Mouse (Mus musculus): ENCODE measurements around the gene Cpt1c. TPM values are rescaled to one million over a fixed set of nuclear protein-coding genes. Genes with fewer than 3 reads are reported as not detected.
"Not testable (repeated sequence)": the region's sequence is repeated elsewhere in the genome, so short reads cannot be mapped to it uniquely, and the experiment has no call there.

Gene Cpt1c
- 10 to 100 TPM; 89.3 to 95.9 TPM for total RNA-seq (2021)

GRCm38 (mm10) chr7:44974383-44975116 lies at the start of gene Cpt1c:
TSS of gene Cpt1c (minus strand) at chr7:44974851.
- DNase-seq (ENCODE audit: low spot score in 2 of 2) = peak; percentile 84 to 94
- intact Hi-C loops (cut with DNase I) = no loop called here

DNA sequence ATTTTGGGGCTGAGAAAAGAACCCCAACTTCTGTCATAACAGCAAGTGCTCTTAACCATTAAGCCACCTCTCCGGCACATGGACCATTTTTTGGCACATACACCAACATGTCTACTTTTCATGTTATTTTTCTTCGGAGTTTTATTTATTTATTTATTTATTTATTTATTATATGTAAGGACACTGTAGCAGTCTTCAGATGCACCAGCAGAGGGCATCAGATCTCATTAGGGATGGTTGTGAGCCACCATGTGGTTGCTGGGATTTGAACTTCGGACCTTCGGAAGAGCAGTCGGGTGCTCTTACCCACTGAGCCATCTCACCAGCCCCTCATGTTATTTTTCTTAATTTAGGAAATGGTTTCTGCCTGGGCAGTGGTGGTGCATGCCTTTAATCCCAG lies 49.1 kb upstream of the Cpt1c start:
- DNase-seq (ENCODE audit: low spot score in 2 of 2); intact Hi-C loops (cut with DNase I): not testable (repeated sequence)

DNA sequence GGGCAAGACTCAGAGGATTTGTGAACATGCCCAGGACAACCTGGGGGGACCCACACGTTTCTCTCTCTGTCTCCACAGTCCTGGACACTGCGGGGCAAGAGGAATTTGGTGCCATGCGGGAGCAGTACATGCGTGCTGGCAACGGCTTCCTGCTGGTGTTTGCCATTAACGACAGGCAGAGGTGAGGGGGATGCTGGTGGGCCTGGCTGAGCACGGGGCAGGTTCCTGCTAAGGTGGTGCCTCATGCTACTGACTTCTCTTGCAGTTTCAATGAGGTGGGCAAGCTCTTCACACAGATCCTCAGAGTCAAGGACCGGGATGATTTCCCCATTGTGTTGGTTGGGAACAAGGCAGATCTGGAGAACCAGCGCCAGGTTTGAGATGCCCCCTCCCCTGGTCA lies 45.6 kb upstream of the Cpt1c start:
- intact Hi-C loops (cut with DNase I) = loop anchor here (2.0 kb wide), 1 partner anchor 15 kb away; no protein-coding TSS in a partner anchor

DNA sequence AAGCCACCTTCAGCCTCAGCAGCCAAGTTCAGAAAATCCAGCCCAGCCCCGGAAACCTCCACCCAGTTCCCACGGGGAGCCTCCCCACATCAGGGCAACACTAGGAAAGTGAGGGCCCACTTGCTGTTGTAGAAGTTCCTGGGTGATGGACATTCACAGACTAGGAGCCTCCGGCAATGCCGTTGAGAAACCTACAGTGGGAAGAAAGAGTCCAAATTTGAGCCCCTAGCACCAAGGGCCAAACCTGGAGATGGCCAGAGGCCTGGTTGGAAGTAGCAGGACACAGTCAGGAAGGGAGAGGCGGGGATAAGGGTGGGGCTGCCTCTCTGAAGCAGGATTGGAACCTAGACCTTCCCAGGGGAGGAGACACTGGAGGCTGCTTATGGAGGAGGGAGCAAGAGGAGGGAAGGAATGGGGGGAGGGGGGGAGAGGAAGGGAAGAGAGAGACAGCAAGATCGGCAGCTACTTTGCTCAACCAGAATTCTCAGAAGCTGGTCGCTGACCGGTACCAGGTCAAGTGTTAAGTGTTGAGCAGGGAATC lies 44.5 kb upstream of the Cpt1c start:
- DNase-seq (ENCODE audit: low spot score in 2 of 2) = no peak
- intact Hi-C loops (cut with DNase I) = no loop called here

More for the DNA sequence above, 45.6 kb upstream of the Cpt1c start:
- DNase-seq (ENCODE audit: low spot score in 2 of 2) = no peak

GRCm38 (mm10) chr7:45017242-45018061 lies 42.8 kb upstream of the Cpt1c start, which contains the start of gene Rras:
TSS of gene Rras (plus strand) at chr7:45017961.
- peak; percentile 78 to 96 for DNase-seq (ENCODE audit: low spot score in 2 of 2)
- intact Hi-C loops (cut with DNase I) = loop anchor here (1.0 kb wide), 1 partner anchor 36 kb away; no protein-coding TSS in a partner anchor

- intact Hi-C loops (cut with DNase I) = loop anchor here (1.0 kb wide), 1 partner anchor 37 kb away; no protein-coding TSS in a partner anchor
These were observed 42.1 kb upstream of the Cpt1c start for GRCm38 (mm10) chr7:45016761-45017160.

DNA sequence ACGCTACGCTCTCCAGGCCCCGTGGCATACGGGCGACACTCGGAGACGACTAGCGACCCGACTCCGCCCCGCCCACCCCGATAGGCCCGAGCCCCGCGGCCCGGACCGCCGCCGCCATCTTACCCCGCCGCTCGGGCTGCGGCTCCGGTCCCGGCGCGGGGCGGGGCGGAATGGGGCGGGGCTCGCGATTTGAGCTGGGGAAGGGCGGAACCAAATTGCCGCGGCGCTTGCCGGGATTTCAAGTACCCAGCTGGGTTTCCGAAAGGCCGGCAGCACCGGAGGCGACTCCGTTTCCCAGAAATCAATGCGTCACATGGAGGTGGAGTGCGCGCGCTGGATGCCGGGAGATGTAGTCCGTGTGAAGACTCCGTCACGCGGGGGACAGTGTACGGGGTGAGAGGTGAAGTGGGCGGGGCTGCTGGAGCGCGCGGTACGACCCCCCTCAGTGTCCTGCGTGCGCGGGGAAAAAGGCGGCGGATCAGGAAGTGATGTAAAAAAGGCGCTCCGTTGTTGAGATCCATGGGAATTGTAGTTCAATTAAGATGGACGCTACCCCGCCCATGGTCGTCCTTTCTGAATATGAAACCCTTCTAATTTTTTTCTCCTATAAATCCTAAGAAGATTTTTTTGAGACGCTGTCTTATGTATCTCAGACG lies 41.4 kb upstream of the Cpt1c start, which contains the start of gene Scaf1:
Gene Scaf1 (minus strand): TSS at position 407 of the 656 bp plus-strand sequence.
- DNase-seq (ENCODE audit: low spot score in 2 of 2) = peak; percentile 100
- intact Hi-C loops (cut with DNase I) = loop anchor here (2.0 kb wide), 1 partner anchor 17 kb away; the partner anchor contains the start of gene Bcl2l12

More at GRCm38 (mm10) chr7:45016761-45017160, 42.1 kb upstream of the Cpt1c start:
- no peak for DNase-seq (ENCODE audit: low spot score in 2 of 2)

- intact Hi-C loops (cut with DNase I) = loop anchor here (2.0 kb wide), 1 partner anchor 17 kb away; the partner anchor contains the start of gene Bcl2l12
- no peak for DNase-seq (ENCODE audit: low spot score in 2 of 2)
These were observed 40.8 kb upstream of the Cpt1c start for GRCm38 (mm10) chr7:45015344-45015956.

DNA sequence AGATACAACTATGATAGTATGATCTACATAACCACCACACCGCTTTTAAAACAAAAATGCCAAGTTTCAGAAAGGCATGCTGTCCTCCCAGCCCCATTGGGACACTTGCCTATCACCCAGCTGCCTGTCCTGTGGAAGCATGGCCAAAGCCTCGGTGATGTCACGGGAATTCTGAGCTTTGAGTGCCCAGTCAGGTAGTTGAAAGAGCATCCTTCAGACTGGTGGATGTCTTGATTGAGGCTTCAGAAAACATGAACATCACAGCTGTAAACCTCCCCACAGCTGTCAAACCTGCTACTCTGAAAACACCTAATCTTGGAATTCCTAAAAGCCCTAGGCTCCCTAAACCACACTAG lies 39.4 kb upstream of the Cpt1c start:
- DNase-seq (ENCODE audit: low spot score in 2 of 2) = no peak
- intact Hi-C loops (cut with DNase I) = loop anchor here (2.0 kb wide), 1 partner anchor 15 kb away; the partner anchor contains the start of gene Bcl2l12

DNA sequence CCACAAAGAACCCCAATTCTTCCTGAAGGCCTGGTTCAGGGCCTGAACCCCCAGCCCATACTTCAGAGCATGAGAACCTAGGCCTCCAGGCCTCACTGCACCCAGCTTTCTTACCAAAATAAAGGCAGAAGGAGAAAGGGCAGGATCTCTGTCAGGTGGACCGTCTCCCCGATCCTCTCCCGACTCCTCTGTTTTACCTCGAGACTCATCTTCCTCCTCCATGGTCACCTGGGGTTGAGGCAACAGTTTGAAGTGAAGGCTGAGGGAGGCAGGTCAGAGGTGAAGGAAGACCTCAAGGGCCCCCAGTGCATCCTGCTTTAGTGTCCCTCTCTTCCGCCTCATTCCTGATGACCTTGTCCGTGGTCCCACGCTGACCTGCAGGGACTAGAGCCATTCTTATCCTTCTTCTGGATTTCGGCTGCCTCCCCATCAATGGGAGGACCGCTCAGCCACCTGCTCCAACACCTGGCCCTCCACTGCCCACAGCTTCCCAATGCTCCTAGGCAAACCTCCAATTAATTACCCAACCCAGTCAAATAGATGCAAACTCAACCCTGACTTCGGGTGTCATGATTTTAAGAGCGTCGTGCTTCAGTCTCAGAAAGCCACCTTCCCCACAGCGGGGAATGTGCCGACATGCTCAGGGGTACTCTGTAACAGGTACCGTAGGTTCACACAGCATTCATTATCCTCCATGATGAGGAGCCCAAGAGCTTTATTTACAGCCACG lies 38.9 kb upstream of the Cpt1c start:
- intact Hi-C loops (cut with DNase I) = loop anchor here (2.0 kb wide), 1 partner anchor 15 kb away; the partner anchor contains the start of gene Bcl2l12
- DNase-seq (ENCODE audit: low spot score in 2 of 2) = no peak

DNA sequence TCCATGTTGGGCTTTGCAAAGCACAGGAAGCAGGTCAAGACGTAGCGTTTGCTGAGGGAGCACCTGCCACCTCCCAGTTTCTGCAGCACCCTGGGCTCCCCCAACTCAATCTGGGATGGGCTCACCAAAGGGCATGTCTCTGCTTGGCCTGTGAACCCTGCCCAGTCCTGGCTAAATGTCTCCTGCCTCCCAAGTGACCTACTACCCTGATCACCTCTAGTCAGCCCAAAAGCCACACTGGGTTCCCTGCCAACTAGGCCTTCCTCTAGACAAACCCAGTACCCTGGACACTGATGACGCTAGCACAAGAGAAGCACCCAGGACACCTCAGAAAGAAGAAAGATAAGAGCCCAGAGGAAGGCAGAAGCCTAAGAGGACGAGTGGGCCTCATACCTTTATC lies 38.2 kb upstream of the Cpt1c start:
- intact Hi-C loops (cut with DNase I) = no loop called here
- no peak for DNase-seq (ENCODE audit: low spot score in 2 of 2)

DNA sequence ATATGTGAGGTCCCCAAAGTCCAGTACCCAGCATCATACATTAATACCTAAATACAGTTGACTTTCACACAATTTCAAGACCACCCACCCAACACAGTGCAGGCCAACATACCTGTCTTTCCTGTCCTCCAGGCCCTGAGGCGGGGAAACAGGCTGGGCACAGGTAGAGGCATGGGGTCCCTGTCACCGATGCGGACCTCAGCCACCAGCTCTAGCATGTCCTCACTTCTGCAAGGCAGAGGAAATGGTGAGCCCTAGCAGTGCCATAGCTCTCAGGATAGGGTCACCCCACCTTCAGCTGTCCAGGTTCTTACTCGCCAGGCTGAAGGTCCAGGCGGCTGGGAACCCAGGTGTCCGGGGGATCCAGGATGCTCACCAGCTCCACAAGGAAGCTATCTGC lies 37.4 kb upstream of the Cpt1c start:
- intact Hi-C loops (cut with DNase I) = no loop called here
- DNase-seq (ENCODE audit: low spot score in 2 of 2) = no peak

DNA sequence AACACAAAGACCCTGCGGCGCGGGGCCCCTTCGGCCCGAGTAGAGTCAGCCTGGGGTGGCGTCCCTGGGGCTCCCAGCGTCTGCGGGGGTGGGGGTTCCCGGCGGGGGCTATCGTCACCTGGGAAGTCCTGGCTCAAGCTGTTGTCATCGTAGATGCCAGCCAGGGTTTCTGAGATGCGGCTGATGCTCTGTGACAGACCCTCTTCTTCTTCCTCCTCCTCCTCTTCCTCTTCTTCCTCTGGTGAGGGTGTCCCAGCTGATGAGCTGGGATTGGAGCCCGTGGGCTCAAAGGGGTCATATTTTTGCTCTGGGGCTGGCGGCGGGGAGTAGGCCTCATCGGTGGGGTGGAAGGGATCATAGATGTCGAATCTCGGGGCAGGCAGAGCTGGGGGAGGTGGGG lies 33.8 kb upstream of the Cpt1c start:
- intact Hi-C loops (cut with DNase I) = no loop called here
- no peak for DNase-seq (ENCODE audit: low spot score in 2 of 2)

- no peak for DNase-seq (ENCODE audit: low spot score in 2 of 2)
- intact Hi-C loops (cut with DNase I) = no loop called here
These were observed 33.2 kb upstream of the Cpt1c start for GRCm38 (mm10) chr7:45007846-45008245.

DNA sequence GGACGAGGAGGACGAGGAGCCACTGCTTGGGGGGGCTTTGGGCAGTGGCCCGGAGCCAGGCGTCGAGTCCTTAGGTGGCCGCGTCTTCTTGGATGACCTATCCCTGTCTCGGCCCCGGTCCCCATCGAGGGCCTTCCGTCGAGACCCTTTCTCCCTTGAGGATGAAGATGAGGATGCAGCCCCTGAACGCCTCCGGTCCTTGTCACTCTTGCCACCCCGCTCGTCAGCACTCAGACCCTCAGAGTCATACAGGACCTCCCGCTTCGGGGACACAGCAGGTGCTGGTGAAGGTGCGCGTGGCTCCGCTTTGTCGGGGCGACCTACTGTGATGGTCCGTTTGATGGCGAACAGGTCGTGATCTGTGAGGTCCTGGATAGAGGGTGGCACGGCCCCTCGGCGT lies 32.5 kb upstream of the Cpt1c start:
- no peak for DNase-seq (ENCODE audit: low spot score in 2 of 2)
- intact Hi-C loops (cut with DNase I) = no loop called here

GRCm38 (mm10) chr7:45006503-45006902 lies 31.9 kb upstream of the Cpt1c start:
- intact Hi-C loops (cut with DNase I) = no loop called here
- no peak for DNase-seq (ENCODE audit: low spot score in 2 of 2)

DNA sequence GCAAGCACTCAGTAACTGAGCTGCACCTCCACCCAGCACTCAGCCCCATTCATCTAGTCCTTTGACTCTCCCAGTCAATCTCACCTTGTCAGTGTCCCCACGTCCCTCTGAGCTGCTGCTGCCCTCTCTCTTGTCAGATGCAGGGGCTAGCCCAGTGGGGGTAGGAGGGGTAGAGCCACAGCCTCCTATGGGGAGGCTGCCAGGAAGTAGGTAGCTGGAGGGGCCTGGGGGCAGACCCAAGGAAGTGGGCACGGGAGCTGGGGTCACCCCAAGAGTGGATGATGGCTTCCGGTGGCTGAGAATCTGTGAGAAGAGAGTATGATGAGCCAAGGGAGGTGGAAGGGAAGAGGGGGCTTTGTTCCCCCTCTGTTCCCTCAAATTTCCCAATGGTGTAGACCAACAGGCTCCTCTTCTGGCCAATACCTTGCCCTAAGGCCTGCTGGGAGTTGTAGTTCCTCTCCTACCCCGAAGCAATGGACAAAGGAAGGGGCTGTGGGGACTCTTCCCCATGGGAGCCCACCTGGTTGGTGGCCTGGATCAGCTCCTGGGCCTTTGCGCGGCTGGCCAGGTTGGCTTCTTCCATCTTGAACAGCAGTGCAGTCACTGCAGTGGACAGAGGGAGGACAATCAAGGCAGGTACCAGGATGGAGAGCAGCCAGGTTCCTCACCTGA lies 30.8 kb upstream of the Cpt1c start:
- DNase-seq (ENCODE audit: low spot score in 2 of 2) = no peak
- intact Hi-C loops (cut with DNase I) = no loop called here

GRCm38 (mm10) chr7:45004546-45004945 lies 29.9 kb upstream of the Cpt1c start:
- DNase-seq (ENCODE audit: low spot score in 2 of 2) = no peak
- intact Hi-C loops (cut with DNase I) = no loop called here

Measured in left cerebral cortex, postnatal 25 days (tissue).